Mouse (Mus musculus): ENCODE results near the gene Olfr938. TPM values are rescaled to one million over a fixed set of nuclear protein-coding genes. Genes with fewer than 3 reads are reported as not detected.

Gene Olfr938
- not detected for total RNA-seq (2021)

DNA sequence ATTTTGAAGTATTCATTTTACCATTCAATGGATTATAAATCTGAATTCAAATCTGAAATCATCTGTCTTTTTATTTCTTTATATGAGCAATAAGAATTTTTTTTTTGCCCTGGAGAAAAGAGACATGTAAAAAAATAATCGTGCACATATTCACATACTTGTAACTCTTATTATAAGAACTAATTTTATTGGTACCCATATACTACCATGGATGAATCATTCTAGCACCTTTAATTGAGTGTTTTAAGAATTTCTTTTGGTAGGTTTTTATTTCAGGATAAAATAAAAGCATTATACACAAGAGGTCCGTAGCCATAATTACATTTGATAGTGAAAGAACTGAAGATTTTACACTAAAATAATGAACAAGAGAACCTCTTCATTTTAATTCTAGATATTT is at the start of gene Olfr938:
Gene Olfr938, minus strand, starts transcription at position 101 of the 400 bp plus-strand sequence.
- no peak for DNase-seq (ENCODE audit: extremely low spot score in 1 of 2, low spot score in 1 of 2)

DNA sequence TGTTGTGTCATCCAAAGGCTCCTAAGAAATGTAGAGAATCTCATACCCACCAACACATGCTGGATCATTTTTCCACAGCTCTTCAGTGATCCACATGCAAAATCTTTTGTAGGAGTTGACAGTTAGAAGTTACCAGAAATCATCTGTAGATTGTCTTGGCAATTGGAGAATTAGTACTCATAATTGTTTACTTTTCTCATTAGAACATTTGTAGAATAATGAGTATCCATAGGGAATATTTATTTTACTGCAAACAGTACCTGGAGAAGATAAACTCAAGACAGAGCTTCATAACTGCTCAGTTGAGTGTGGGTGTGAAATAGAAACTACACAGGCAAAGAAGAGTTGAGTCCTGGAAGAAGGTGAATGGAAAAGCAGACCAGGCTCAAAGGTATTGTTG is 49.1 kb upstream of the Olfr938 start, which contains the start of gene Olfr27:
Gene Olfr27, plus strand, starts transcription at position 301 of the 400 bp plus-strand sequence.
- no peak for DNase-seq (ENCODE audit: extremely low spot score in 1 of 2, low spot score in 1 of 2)

DNA sequence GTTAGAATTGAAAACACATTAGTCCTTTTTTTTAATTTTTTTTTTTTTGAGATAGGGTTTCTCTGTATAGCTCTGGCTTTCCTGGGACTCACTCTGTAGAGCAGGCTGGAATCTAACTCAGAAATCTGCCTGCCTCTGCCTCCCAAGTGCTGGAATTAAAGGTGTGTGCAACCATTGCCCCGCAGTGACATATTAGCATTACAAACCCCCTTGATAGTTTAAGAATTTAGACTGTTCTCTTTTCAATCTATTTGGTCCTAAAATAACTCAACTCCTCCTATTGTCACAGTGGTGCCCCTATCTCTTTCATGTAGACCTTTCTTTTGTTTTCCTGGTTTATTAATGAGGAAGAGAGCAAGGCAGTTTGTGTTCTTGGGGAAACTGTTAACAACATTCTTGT is 48.6 kb upstream of the Olfr938 start:
- DNase-seq (ENCODE audit: extremely low spot score in 1 of 2, low spot score in 1 of 2) = no peak

GRCm38 (mm10) chr9:39064851-39065250 is 13.8 kb downstream of the Olfr938 start, which contains the start of gene Olfr937:
Olfr937 (minus strand) TSS chr9:39064951.
- no peak for DNase-seq (ENCODE audit: extremely low spot score in 1 of 2, low spot score in 1 of 2)

Small RNAs within 50 kb of the gene (microRNA-seq; reads per million reads assigned to microRNA genes)
- gene Gm25032 = 0 reads per million in 2 experiments
- gene Gm25529 = 0 reads per million in 2 experiments

Other genes starting within 250 kb of the Olfr938 start
- gene Olfr924, start 234.4 kb downstream of the Olfr938 start, total RNA-seq (2021) = not detected
- not detected for gene Olfr26, start 223.8 kb downstream of the Olfr938 start, total RNA-seq (2021)
- gene Olfr926, start 201.8 kb downstream of the Olfr938 start, total RNA-seq (2021) = not detected
- gene Olfr930, start 149.1 kb downstream of the Olfr938 start, total RNA-seq (2021) = not detected
- not detected for gene Olfr933, start 106.6 kb downstream of the Olfr938 start, total RNA-seq (2021)
- not detected for gene Olfr934, start 90.6 kb downstream of the Olfr938 start, total RNA-seq (2021)
- not detected for gene Olfr935, start 79.2 kb downstream of the Olfr938 start, total RNA-seq (2021)
- gene Olfr146, start 55.5 kb downstream of the Olfr938 start, total RNA-seq (2021) = not detected
- not detected for gene Olfr937, start 13.9 kb downstream of the Olfr938 start, total RNA-seq (2021)
- gene Olfr27, start 49.2 kb upstream of the Olfr938 start, total RNA-seq (2021) = not detected
- gene Olfr943, start 87.4 kb upstream of the Olfr938 start, total RNA-seq (2021) = not detected
- gene Olfr944, start 123.0 kb upstream of the Olfr938 start, total RNA-seq (2021) = not detected
- not detected for gene Olfr1537, start 171.1 kb upstream of the Olfr938 start, total RNA-seq (2021)
- not detected for gene Olfr945, start 197.9 kb upstream of the Olfr938 start, total RNA-seq (2021)
- gene Olfr948, start 247.2 kb upstream of the Olfr938 start, total RNA-seq (2021) = not detected